Mouse (Mus musculus) cerebellum, adult 2 months (tissue): ENCODE measurements around the gene Fscn2. TPM values are rescaled to one million over a fixed set of nuclear protein-coding genes. Genes with fewer than 3 reads are reported as not detected.

Source experiments
- DNase-seq, 2 experiments: peaks; one replicate each; pipeline ENCODE4 v3.0.0; 2021
- H3K27ac ChIP-seq: fragments of 200-500 bp; 2 replicates; pipeline ENCODE4 v1.5.1; 2012; ENCODE audit warnings: low read length, control low read depth, inconsistent platforms; ENCODE audit not compliant: insufficient read depth
- H3K27me3 ChIP-seq: fragments of 200-500 bp; 2 replicates; pipeline ENCODE4 v1.6.1; 2012; ENCODE audit warnings: inconsistent platforms, mild to moderate bottlenecking, low read length, moderate library complexity; ENCODE audit not compliant: control insufficient read depth, insufficient read depth
- H3K4me1 ChIP-seq: fragments of 200-500 bp; 2 replicates; pipeline ENCODE4 v1.6.1; 2011; ENCODE audit warnings: low read length; ENCODE audit not compliant: control insufficient read depth, insufficient read depth
- H3K4me3 ChIP-seq: fragments of 200-500 bp; replicated peaks from 2 replicates; pipeline ENCODE3; 2011; ENCODE audit warnings: mild to moderate bottlenecking, low read depth, low read length, control low read depth; ENCODE audit not compliant: insufficient read depth
- CTCF ChIP-seq: fragments of 200-500 bp; IDR thresholded peaks from 2 replicates; pipeline ENCODE4 v1.5.1; 2011; ENCODE audit warnings: low read depth, mild to moderate bottlenecking, control low read depth, low read length, moderate library complexity, borderline replicate concordance; ENCODE audit not compliant: insufficient read depth
- POLR2A ChIP-seq: fragments of 200-500 bp; IDR thresholded peaks from 2 replicates; pipeline ENCODE4 v1.6.1; 2011; ENCODE audit warnings: low read length, control low read depth, borderline replicate concordance; ENCODE audit not compliant: insufficient read depth
- WGBS: fragments of 180-500 bp; shearing (Covaris S2); methylation state at CpG from one replicate; pipeline ENCODE4 v1.1.7; 2018; 5-methylcytosine and 5-hydroxymethylcytosine counted together
- polyA plus RNA-seq: library from polyadenylated mRNA; depleted of rRNA; stranded (reverse); fragments of >200 nt; gene quantifications from 2 replicates; pipeline ENCODE4 v1.2.3, GENCODE M21; 2012

Gene Fscn2
- polyA plus RNA-seq, 1 experiment = not detected

DNA sequence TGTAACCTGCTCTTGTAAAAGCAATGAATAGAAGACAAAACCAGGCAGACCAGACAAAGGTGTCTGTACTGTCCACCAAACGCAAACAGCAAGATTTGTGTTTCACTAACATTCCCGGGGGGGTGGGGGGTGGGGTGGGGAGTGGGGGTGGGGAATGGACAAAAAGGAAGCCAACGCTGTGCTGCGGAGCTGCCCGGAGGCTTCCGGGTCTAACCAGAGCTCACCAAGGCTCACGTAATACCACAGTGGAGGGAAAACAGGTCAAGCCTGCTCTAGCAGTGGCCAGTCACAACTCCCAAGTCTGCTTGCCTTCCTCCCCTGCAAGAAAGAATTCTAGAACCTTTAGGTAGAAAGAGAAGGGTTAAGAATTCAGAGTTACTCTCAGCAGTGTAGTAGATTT is 43.9 kb upstream of the Fscn2 start:
- TF ChIP-seq CTCF (no peak), POLR2A (no peak)
- Histone ChIP-seq H3K27ac (no peak overlapping the region), H3K4me3 (no peak overlapping the region), H3K27me3 (no peaks in the 10 kb centered on the region), H3K4me1 (peaks cover 11% of the 10 kb centered on the region; the same call in 1 of the 2 replicates)
- 79% methylated on average over 7 of the region's 7 CpGs for WGBS
- DNase-seq = no peak

DNA sequence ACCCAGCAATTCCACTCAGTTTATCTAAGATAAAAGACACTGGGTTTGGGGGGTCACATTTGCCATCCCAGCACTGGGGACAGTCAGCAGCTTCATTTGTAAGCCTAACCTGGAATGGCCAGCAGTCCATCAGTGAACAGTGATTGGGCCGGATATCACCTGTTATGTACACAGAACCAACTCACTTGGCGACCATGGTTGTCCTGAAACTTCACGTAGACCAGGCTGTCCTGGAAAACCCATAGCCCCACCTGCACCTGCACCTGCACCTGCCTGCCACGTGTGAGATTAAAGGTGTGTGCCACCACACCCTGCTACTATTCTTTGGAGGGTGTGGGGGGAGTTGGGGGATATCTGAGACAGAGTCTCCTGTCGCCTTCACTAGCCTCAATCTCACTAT is 42.0 kb upstream of the Fscn2 start:
- no peak overlapping the region for H3K4me3 ChIP-seq
- WGBS = 86% methylated on average over 5 of the region's 5 CpGs
- peaks cover 11% of the 10 kb centered on the region; the same call in 1 of the 2 replicates for H3K4me1 ChIP-seq

DNA sequence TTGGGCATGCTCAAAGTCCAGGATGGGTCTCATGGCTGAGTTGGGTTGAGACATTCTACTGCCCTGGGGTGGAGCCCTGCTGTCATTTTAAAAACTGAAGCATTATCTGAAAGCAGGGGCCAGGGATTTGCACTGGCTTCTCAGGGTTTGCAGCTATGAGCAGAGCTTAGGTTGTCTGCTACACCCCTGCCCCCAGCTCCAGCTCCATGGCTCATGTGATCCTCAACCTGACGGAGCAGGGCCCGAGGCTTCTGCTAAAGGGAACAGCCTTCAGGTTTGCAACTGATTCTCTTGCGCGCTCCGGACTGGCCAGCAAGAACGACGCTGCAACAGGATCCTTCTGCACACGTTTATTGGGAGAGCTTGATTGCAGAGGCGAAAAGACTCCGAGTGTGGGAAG is 41.2 kb upstream of the Fscn2 start:
- no peak for DNase-seq
- Histone ChIP-seq H3K27me3 (no peaks in the 10 kb centered on the region), H3K27ac (no peak overlapping the region), H3K4me3 (no peak overlapping the region), H3K4me1 (peaks cover 9% of the 10 kb centered on the region; the same call in 1 of the 2 replicates)
- TF ChIP-seq POLR2A (no peak), CTCF (no peak)
- WGBS = 96% methylated on average over 10 of the region's 10 CpGs

More for the DNA sequence above, 42.0 kb upstream of the Fscn2 start:
- Histone ChIP-seq H3K27me3 (no peaks in the 10 kb centered on the region), H3K27ac (no peak overlapping the region)
- no peak for TF ChIP-seq POLR2A
- TF ChIP-seq CTCF = no peak
- no peak for DNase-seq

DNA sequence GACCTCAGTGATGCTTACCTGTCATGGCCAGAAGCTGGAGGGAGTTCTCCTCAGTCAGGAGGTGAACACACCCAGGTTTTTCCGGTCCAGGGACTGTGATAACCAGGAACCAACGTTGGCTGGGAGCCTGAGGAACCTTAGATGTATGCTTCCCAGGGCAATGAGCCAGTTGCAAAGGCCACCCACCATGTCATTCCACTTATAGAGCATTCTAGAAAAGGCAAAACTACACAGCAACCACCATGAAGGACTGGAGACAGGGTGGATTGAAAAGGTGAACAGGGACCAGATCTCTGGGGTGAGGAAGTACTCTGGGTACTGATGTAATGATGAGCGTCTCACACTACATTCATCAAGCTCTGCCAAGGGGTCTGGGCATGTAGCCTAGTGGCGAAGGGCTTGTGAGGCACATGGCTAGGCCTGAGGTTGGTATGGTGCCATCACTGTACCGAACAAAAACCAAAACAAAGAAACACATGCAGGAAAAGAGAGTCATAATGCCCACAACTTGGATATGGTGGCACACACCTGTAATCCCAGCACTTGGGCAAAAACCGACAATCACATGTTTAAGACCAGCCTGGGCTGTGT is 25.8 kb upstream of the Fscn2 start:
- Histone ChIP-seq H3K27me3 (no peaks in the 10 kb centered on the region), H3K4me1 (no peaks in the 10 kb centered on the region), H3K4me3 (no peak overlapping the region), H3K27ac (no peak overlapping the region)
- no peak for TF ChIP-seq CTCF
- TF ChIP-seq POLR2A = no peak
- DNase-seq = no peak
- WGBS = 35% methylated on average over 6 of the region's 6 CpGs

DNA sequence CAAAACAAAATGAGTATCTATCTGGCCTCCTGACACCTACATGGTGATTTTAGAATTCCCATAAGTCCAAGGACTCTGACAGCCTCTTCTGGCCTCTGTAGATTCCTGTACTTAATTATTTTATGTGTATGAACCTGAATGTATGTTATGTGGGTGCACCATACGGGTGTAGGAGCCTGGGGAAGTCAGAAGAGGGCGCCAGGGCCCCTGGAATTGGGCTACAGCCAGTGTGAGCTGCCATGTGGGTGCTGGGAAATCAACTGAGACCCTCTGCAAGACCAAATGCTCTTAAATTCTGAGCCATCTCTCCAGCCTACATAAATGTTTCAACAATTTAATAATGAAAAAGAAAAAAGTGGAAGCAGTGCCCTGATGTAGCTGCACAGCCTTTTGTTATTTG is 23.9 kb upstream of the Fscn2 start:
- Histone ChIP-seq H3K27ac (no peak overlapping the region), H3K4me3 (no peak overlapping the region), H3K4me1 (no peaks in the 10 kb centered on the region), H3K27me3 (no peaks in the 10 kb centered on the region)
- no peak for TF ChIP-seq CTCF
- TF ChIP-seq POLR2A = no peak
- no peak for DNase-seq
- 66% methylated on average over 2 of the region's 2 CpGs for WGBS

DNA sequence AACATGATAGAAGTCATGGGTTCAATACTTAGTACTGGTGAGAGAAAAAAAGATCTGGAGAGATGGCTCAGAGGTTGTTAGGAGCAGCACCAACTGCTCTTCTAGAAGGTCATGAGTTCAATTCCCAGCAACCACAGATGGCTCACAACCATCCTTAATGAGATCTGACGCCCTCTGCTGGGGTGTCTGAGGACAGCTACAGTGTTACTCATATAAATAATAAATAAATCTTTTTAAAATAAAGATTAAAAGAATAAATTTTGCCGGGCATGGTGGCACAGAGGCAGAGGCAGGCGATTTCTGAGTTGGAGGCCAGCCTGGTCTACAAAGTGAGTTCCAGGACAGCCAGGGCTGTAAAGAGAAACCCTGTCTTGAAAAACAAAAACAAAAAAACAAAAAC is 22.5 kb upstream of the Fscn2 start:
- no peak for TF ChIP-seq CTCF
- no peak for TF ChIP-seq POLR2A
- no peak overlapping the region for H3K4me3 ChIP-seq
- 83% methylated on average over 3 of the region's 3 CpGs for WGBS
- H3K4me1 ChIP-seq = no peaks in the 10 kb centered on the region
- H3K27ac ChIP-seq = no peak overlapping the region
- H3K27me3 ChIP-seq = no peaks in the 10 kb centered on the region
- DNase-seq = no peak

DNA sequence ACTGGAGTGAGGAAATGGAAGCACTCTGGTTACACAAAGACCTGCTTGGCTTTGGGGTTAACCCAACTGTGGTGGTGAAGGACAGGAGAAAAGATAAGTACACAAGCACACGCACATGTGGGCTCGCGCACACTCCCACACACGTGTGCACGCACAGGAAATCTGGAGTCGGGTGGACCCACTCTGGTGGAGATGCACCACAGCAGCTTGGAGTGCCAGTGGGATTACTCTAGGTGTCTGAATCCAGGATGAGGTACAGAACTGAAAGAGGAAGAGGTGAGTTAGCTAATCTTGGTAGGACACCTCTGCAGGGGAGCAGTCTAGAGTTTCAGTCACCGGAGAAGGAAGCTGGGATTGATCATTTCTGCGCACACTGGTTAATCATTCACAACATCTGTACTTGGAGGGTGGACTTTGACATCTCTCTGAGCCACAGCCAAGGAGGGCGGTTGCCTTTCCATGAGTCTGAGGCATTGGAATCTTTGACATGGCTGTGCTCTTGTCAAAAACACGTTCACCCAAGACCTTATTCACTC is 21.3 kb upstream of the Fscn2 start:
- no peak for TF ChIP-seq CTCF
- no peak for TF ChIP-seq POLR2A
- no peak for DNase-seq
- H3K4me3 ChIP-seq = no peak overlapping the region
- no peaks in the 10 kb centered on the region; the same call in 1 of the 2 replicates for H3K4me1 ChIP-seq
- no peak overlapping the region for H3K27ac ChIP-seq
- H3K27me3 ChIP-seq = no peaks in the 10 kb centered on the region
- WGBS = 90% methylated on average over 10 of the region's 10 CpGs

DNA sequence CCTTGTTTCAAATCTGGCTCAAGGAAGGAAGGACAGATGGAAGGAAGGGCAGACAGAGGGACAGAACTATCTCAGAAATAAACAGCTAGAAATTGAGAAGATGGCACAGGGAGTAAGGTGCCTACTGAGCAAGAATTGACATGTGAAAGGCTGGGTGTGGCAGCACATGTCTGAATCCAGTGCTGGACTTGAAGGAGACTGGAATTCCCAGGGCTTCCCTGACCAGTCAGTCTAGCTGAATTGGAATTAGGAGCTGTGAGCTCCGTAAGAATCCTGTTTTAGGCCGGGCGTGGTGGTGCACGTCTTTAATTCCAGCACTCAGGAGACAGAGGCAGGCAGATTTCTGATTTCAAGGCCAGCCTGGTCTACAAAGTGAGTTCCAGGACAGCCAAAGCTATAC is 19.7 kb upstream of the Fscn2 start:
- H3K4me3 ChIP-seq = no peak overlapping the region
- H3K27ac ChIP-seq = no peak overlapping the region
- H3K4me1 ChIP-seq = peaks cover 2% of the 10 kb centered on the region
- no peak for DNase-seq
- 95% methylated on average over 4 of the region's 4 CpGs for WGBS
- no peaks in the 10 kb centered on the region for H3K27me3 ChIP-seq
- TF ChIP-seq POLR2A = no peak
- TF ChIP-seq CTCF = no peak
